Mouse (Mus musculus): ENCODE measurements around the gene Cpa1.

GRCm38 (mm10) chr6:30674714-30675280 lies 35.8 kb downstream of the Cpa1 start:
- TF ChIP-seq CTCF (IDR thresholded peaks at IDR 0.05; ENCODE audit: low read depth) (no peak), EP300 (IDR thresholded peaks at IDR 0.05; ENCODE audit: low read depth) (no peak)

Measured in liver, postnatal 0 days (tissue).